Mouse (Mus musculus) B cell, adult 2 months (primary cell): ENCODE measurements around the gene Ptpn3.

Experiments
- DNase-seq, 2 experiments: peaks; one replicate each; pipeline ENCODE4 v3.0.0; 2022

The Ptpn3 gene

GRCm38 (mm10) chr4:57301410-57302313, at the start of gene Ptpn3:
TSS of gene Ptpn3 (minus strand) at chr4:57301837.
- no peak for DNase-seq

GRCm38 (mm10) chr4:57350541-57350940, 48.9 kb upstream of the Ptpn3 start:
- DNase-seq: no peak

- no peak for DNase-seq
These were observed 42.4 kb upstream of the Ptpn3 start for GRCm38 (mm10) chr4:57343996-57344395.

GRCm38 (mm10) chr4:57338923-57339322, 37.3 kb upstream of the Ptpn3 start:
- DNase-seq: no peak

GRCm38 (mm10) chr4:57338061-57338460, 36.4 kb upstream of the Ptpn3 start:
- DNase-seq: no peak

GRCm38 (mm10) chr4:57335000-57335666, 33.5 kb upstream of the Ptpn3 start:
- DNase-seq: no peak

- DNase-seq: no peak
These were observed 32.4 kb upstream of the Ptpn3 start for GRCm38 (mm10) chr4:57333926-57334548.

GRCm38 (mm10) chr4:57332511-57332910, 30.9 kb upstream of the Ptpn3 start:
- DNase-seq: no peak

GRCm38 (mm10) chr4:57320606-57321327, 19.1 kb upstream of the Ptpn3 start:
- no peak for DNase-seq

- DNase-seq: no peak
These were observed 17.0 kb upstream of the Ptpn3 start for GRCm38 (mm10) chr4:57318525-57319212.

- no peak for DNase-seq
These were observed 10.9 kb upstream of the Ptpn3 start for GRCm38 (mm10) chr4:57312256-57313166.

- no peak for DNase-seq
These were observed 10.1 kb upstream of the Ptpn3 start for GRCm38 (mm10) chr4:57311750-57312149.

GRCm38 (mm10) chr4:57308214-57309000, 6.8 kb upstream of the Ptpn3 start:
- DNase-seq: no peak

- DNase-seq: no peak
These were observed 6.1 kb upstream of the Ptpn3 start for GRCm38 (mm10) chr4:57307747-57308146.

GRCm38 (mm10) chr4:57306260-57306659, 4.6 kb upstream of the Ptpn3 start:
- DNase-seq: no peak

GRCm38 (mm10) chr4:57305644-57306043, 4.0 kb upstream of the Ptpn3 start:
- no peak for DNase-seq

GRCm38 (mm10) chr4:57300469-57301409, 898 bp downstream of the Ptpn3 start:
- peak in 1 of 2 experiments; percentile 2 for DNase-seq

GRCm38 (mm10) chr4:57299701-57300468, 1.8 kb downstream of the Ptpn3 start:
- DNase-seq: peak in 1 of 2 experiments; percentile 5
